Mouse (Mus musculus) heart, adult 2 months (tissue): ENCODE results near the gene Wwox.

ENCODE experiments used
- CTCF ChIP-seq: fragments of 200-600 bp; IDR thresholded peaks from 2 replicates; pipeline ENCODE4 v1.8.1; 2022; ENCODE audit warnings: antibody characterized with exemption, mild to moderate bottlenecking, moderate library complexity
- EP300 ChIP-seq: fragments of 200-500 bp; IDR thresholded peaks from 2 replicates; pipeline ENCODE4 v1.6.1; 2011; ENCODE audit warnings: low read depth, low read length, control low read depth; ENCODE audit not compliant: insufficient read depth
- POLR2A ChIP-seq: fragments of 200-500 bp; IDR thresholded peaks from 2 replicates; pipeline ENCODE4 v1.6.1; 2011; ENCODE audit warnings: mild to moderate bottlenecking, low read depth, low read length, control low read depth; ENCODE audit not compliant: insufficient read depth

- no peak for TF ChIP-seq CTCF
- TF ChIP-seq EP300 = no peak
- TF ChIP-seq POLR2A = no peak
Measured at GRCm38 (mm10) chr8:115006561-115006960, 567.1 kb downstream of the Wwox start.
